Mouse (Mus musculus): ENCODE measurements around the gene Polr3g. TPM values are rescaled to one million over a fixed set of nuclear protein-coding genes. Genes with fewer than 3 reads are reported as not detected.

Gene Polr3g
- polyA plus RNA-seq, 1 experiment from 2014 or later: 10.4 TPM

DNA sequence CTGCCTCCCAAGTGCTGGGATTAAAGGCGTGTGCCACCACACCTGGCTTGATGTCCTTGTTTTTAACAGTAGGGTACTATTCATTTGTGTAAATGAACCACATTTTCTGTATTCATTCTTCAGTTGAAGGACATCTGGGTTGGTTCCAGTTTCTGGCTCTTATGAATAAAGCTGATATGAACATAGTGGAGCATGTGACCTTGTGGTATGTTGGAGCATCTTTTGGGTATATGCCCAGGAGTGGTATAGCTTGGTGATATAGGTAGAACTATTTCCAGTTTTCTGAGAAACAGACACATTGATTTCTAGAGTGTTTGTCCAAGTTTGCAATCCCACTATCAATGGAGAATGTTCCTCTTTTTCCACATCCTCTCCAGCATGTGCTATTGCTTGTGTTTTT is 3.1 kb upstream of the Polr3g start:
- Histone ChIP-seq H3K4me1 (peaks cover 23% of the 10 kb centered on the region), H3K27ac (no peak overlapping the region), H3K27me3 (no peaks in the 10 kb centered on the region), H3K36me3 (no peaks in the 10 kb centered on the region), H3K9me3 (replicated peaks) (no peaks in the 10 kb centered on the region), H3K4me3 (replicated peaks) (no peak overlapping the region), H3K9ac (no peak overlapping the region), H3K4me2 (no peak overlapping the region)
- 89% methylated on average over 1 of the region's 1 CpGs for WGBS
- no peak for ATAC-seq (replicated peaks; ENCODE audit: low FRiP score)

- Histone ChIP-seq H3K4me2 (peak overlapping the region; percentile 96), H3K9ac (peak overlapping the region; percentile 63), H3K36me3 (no peaks in the 10 kb centered on the region), H3K9me3 (replicated peaks) (no peaks in the 10 kb centered on the region), H3K4me3 (replicated peaks) (peak overlapping the region; percentile 79), H3K27ac (peak overlapping the region; percentile 94), H3K4me1 (peaks cover 23% of the 10 kb centered on the region), H3K27me3 (no peaks in the 10 kb centered on the region)
- WGBS: under 1% methylated on average over 42 of the region's 42 CpGs
- peak; percentile 57 for ATAC-seq (replicated peaks; ENCODE audit: low FRiP score)
Observed at GRCm38 (mm10) chr13:81711546-81712371, 946 bp upstream of the Polr3g start.

GRCm38 (mm10) chr13:81710266-81710665 is 547 bp downstream of the Polr3g start:
- Histone ChIP-seq H3K9me3 (replicated peaks) (no peaks in the 10 kb centered on the region), H3K9ac (peak overlapping the region; percentile 53), H3K27ac (peak overlapping the region; percentile 94), H3K4me2 (peak overlapping the region; percentile 96), H3K27me3 (no peaks in the 10 kb centered on the region), H3K4me1 (peaks cover 23% of the 10 kb centered on the region), H3K36me3 (no peaks in the 10 kb centered on the region), H3K4me3 (replicated peaks) (peak overlapping the region; percentile 79)
- no peak; the same call in 1 of the 2 replicates for ATAC-seq (replicated peaks; ENCODE audit: low FRiP score)
- under 1% methylated on average over 7 of the region's 7 CpGs for WGBS

GRCm38 (mm10) chr13:81709805-81710204 is 1.0 kb downstream of the Polr3g start:
- no peak for ATAC-seq (replicated peaks; ENCODE audit: low FRiP score)
- WGBS: 27% methylated on average over 4 of the region's 4 CpGs
- peaks cover 23% of the 10 kb centered on the region for H3K4me1 ChIP-seq

GRCm38 (mm10) chr13:81706311-81706710 is 4.5 kb downstream of the Polr3g start:
- Histone ChIP-seq H3K27me3 (no peaks in the 10 kb centered on the region), H3K36me3 (no peaks in the 10 kb centered on the region), H3K27ac (no peak overlapping the region), H3K9me3 (replicated peaks) (no peaks in the 10 kb centered on the region), H3K4me3 (replicated peaks) (no peak overlapping the region), H3K4me1 (peaks cover 11% of the 10 kb centered on the region), H3K9ac (no peak overlapping the region), H3K4me2 (no peak overlapping the region)
- 96% methylated on average over 5 of the region's 5 CpGs for WGBS
- no peak for ATAC-seq (replicated peaks; ENCODE audit: low FRiP score)

More at GRCm38 (mm10) chr13:81709805-81710204, 1.0 kb downstream of the Polr3g start:
- no peaks in the 10 kb centered on the region for H3K36me3 ChIP-seq
- H3K9ac ChIP-seq: peak overlapping the region; percentile 53; the same call in 1 of the 2 replicates
- no peaks in the 10 kb centered on the region for H3K27me3 ChIP-seq
- H3K27ac ChIP-seq: no peak overlapping the region
- peak overlapping the region; percentile 96 for H3K4me2 ChIP-seq
- no peaks in the 10 kb centered on the region for H3K9me3 ChIP-seq (replicated peaks)
- H3K4me3 ChIP-seq (replicated peaks): peak overlapping the region; percentile 79

DNA sequence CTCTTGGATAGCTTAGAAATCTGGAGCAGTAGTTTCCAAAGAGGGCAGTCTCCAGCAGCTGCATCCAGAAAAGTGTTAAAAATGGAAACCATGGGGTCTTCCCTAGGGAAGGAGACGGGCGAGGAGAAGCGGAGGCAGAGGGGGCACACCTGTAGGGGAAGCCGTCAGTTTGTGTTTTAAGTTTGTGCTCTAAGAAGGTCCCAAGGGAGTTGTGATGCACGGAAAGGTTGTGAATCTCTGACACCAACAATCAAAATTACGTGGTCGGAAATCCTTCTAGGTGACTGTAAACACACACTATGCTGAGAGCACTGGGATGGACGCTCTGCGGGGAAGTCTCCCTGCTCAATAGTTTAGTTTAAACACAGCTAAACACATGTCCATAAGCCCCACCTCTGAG is 7.2 kb downstream of the Polr3g start:
- 80% methylated on average over 9 of the region's 9 CpGs for WGBS
- no peaks in the 10 kb centered on the region for H3K4me1 ChIP-seq

GRCm38 (mm10) chr13:81703148-81703547 is 7.7 kb downstream of the Polr3g start:
- no peak overlapping the region for H3K9ac ChIP-seq
- ATAC-seq (replicated peaks; ENCODE audit: low FRiP score): no peak
- H3K4me1 ChIP-seq: no peaks in the 10 kb centered on the region
- 74% methylated on average over 7 of the region's 7 CpGs for WGBS
- no peak overlapping the region for H3K4me2 ChIP-seq
- no peaks in the 10 kb centered on the region for H3K9me3 ChIP-seq (replicated peaks)
- no peak overlapping the region for H3K4me3 ChIP-seq (replicated peaks)
- no peak overlapping the region for H3K27ac ChIP-seq
- no peaks in the 10 kb centered on the region for H3K27me3 ChIP-seq
- H3K36me3 ChIP-seq: peaks cover 4% of the 10 kb centered on the region

More for the DNA sequence above, 7.2 kb downstream of the Polr3g start:
- Histone ChIP-seq H3K27ac (no peak overlapping the region), H3K36me3 (peaks cover 3% of the 10 kb centered on the region; the same call in 1 of the 2 replicates), H3K27me3 (no peaks in the 10 kb centered on the region), H3K4me3 (replicated peaks) (no peak overlapping the region), H3K9me3 (replicated peaks) (no peaks in the 10 kb centered on the region), H3K4me2 (no peak overlapping the region), H3K9ac (no peak overlapping the region)
- no peak for ATAC-seq (replicated peaks; ENCODE audit: low FRiP score)

GRCm38 (mm10) chr13:81694446-81694845 is 16.4 kb downstream of the Polr3g start:
- Histone ChIP-seq H3K9me3 (replicated peaks) (no peaks in the 10 kb centered on the region), H3K36me3 (peaks cover 24% of the 10 kb centered on the region), H3K4me1 (no peaks in the 10 kb centered on the region), H3K4me2 (no peak overlapping the region), H3K4me3 (replicated peaks) (no peak overlapping the region), H3K27ac (no peak overlapping the region), H3K27me3 (no peaks in the 10 kb centered on the region), H3K9ac (no peak overlapping the region)
- no peak for ATAC-seq (replicated peaks; ENCODE audit: low FRiP score)
- 95% methylated on average over 12 of the region's 12 CpGs for WGBS

DNA sequence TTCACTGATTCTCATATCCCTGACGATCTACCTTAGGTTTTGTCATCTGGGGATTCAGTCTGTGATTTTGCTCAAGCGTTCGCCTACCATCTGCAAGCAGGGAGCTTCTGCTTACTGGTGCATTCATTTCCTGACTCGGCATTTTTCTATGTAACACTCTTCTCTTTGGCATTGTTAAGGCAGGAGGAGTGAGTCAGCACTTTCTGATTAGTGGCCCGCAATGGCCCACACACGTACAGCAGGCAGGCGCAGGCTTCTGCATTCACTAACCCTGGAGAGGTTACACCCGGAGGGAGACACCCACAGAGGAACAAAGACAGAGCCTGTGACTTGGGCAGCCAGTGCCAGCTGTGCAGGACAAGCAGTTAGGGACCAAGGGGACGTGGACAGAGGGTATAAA is 19.2 kb downstream of the Polr3g start:
- Histone ChIP-seq H3K4me2 (no peak overlapping the region), H3K27me3 (no peaks in the 10 kb centered on the region), H3K9me3 (replicated peaks) (no peaks in the 10 kb centered on the region), H3K27ac (no peak overlapping the region), H3K36me3 (peaks cover 5% of the 10 kb centered on the region), H3K4me1 (no peaks in the 10 kb centered on the region), H3K4me3 (replicated peaks) (no peak overlapping the region), H3K9ac (no peak overlapping the region)
- 63% methylated on average over 9 of the region's 9 CpGs for WGBS
- ATAC-seq (replicated peaks; ENCODE audit: low FRiP score): peak; percentile 70; the same call in 1 of the 2 replicates

GRCm38 (mm10) chr13:81690477-81690876 is 20.3 kb downstream of the Polr3g start:
- 85% methylated on average over 10 of the region's 10 CpGs for WGBS
- Histone ChIP-seq H3K27ac (no peak overlapping the region), H3K27me3 (no peaks in the 10 kb centered on the region), H3K9me3 (replicated peaks) (no peaks in the 10 kb centered on the region), H3K36me3 (peaks cover 5% of the 10 kb centered on the region), H3K4me3 (replicated peaks) (no peak overlapping the region), H3K4me1 (no peaks in the 10 kb centered on the region), H3K9ac (no peak overlapping the region), H3K4me2 (no peak overlapping the region)
- 0 out of 2 replicates have a peak, but pooled peaks have one; percentile 46 for ATAC-seq (replicated peaks; ENCODE audit: low FRiP score)

DNA sequence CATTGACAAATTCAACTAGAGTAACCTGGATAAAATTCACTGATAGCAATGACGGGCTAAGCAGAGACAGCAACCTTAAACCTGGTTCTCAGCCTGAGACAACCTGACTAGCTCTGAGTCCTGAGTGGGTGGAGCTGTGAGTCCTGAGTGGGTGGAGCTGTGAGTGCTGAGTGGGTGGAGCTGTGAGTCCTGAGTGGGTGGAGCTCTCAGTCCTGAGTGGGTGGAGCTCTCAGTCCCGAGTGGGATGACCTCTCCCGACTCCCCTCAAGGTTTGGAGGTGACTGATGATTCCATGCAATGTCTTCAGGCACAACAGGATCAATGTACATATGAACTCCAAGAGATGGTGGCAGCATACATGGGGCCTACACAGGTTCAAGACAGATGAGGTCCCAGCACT is 21.2 kb downstream of the Polr3g start:
- Histone ChIP-seq H3K9ac (no peak overlapping the region), H3K9me3 (replicated peaks) (no peaks in the 10 kb centered on the region), H3K4me2 (no peak overlapping the region), H3K4me3 (replicated peaks) (no peak overlapping the region), H3K27ac (no peak overlapping the region), H3K4me1 (no peaks in the 10 kb centered on the region), H3K27me3 (no peaks in the 10 kb centered on the region), H3K36me3 (peaks cover 5% of the 10 kb centered on the region)
- 92% methylated on average over 3 of the region's 3 CpGs for WGBS
- ATAC-seq (replicated peaks; ENCODE audit: low FRiP score): 0 out of 2 replicates have a peak, but pooled peaks have one; percentile 36

GRCm38 (mm10) chr13:81684884-81685283 is 25.9 kb downstream of the Polr3g start:
- H3K9me3 ChIP-seq (replicated peaks): no peaks in the 10 kb centered on the region
- no peaks in the 10 kb centered on the region for H3K27me3 ChIP-seq
- 89% methylated on average over 3 of the region's 3 CpGs for WGBS
- no peak for ATAC-seq (replicated peaks; ENCODE audit: low FRiP score)
- no peak overlapping the region for H3K9ac ChIP-seq
- peaks cover 16% of the 10 kb centered on the region for H3K36me3 ChIP-seq
- H3K4me1 ChIP-seq: no peaks in the 10 kb centered on the region
- no peak overlapping the region for H3K4me3 ChIP-seq (replicated peaks)
- no peak overlapping the region for H3K4me2 ChIP-seq
- no peak overlapping the region for H3K27ac ChIP-seq
